Mouse (Mus musculus) limb, embryonic 10.5 days (tissue): ENCODE measurements around the gene Foxe1. TPM values are rescaled to one million over a fixed set of nuclear protein-coding genes. Genes with fewer than 3 reads are reported as not detected.
A peak's percentile ranks its signal among the peaks of the same experiment; 100 is the strongest.

Experiments
- DNase-seq: peaks from one replicate; pipeline ENCODE4 v3.0.0-alpha.2; 2017; ENCODE audit warnings: low spot score
- H3K27ac ChIP-seq: fragments of 300-500 bp; sonication (generic); 2 replicates; pipeline ENCODE4 v1.5.1; 2016; ENCODE audit warnings: mild to moderate bottlenecking
- H3K27me3 ChIP-seq: fragments of 300-500 bp; sonication (generic); 2 replicates; pipeline ENCODE4 v1.6.1; 2016; ENCODE audit warnings: low read depth, mild to moderate bottlenecking; ENCODE audit not compliant: poor library complexity, severe bottlenecking
- H3K36me3 ChIP-seq: fragments of 300-500 bp; sonication (generic); 2 replicates; pipeline ENCODE4 v1.6.1; 2016; ENCODE audit warnings: mild to moderate bottlenecking, moderate library complexity
- H3K4me1 ChIP-seq: fragments of 300-500 bp; sonication (generic); 2 replicates; pipeline ENCODE4 v1.6.1; 2016
- H3K4me3 ChIP-seq: fragments of 300-500 bp; sonication (generic); 2 replicates; pipeline ENCODE4 v1.5.1; 2016; ENCODE audit warnings: mild to moderate bottlenecking, moderate library complexity
- H3K9me3 ChIP-seq: fragments of 300-500 bp; sonication (generic); replicated peaks from 2 replicates; pipeline ENCODE4 v1.6.1; 2016; ENCODE audit warnings: mild to moderate bottlenecking
- WGBS: fragments of 180-500 bp; shearing (Covaris S2); methylation state at CpG from one replicate; pipeline ENCODE4 v1.1.7; 2016; 5-methylcytosine and 5-hydroxymethylcytosine counted together
- polyA plus RNA-seq: library from polyadenylated mRNA; unstranded; fragments of >200 nt; fragmentation: Nextera tagmentation; extraction: Ambion mirVana; gene quantifications from 2 replicates; pipeline ENCODE4 v1.2.1, GENCODE M21; 2016

The Foxe1 gene
- polyA plus RNA-seq, 1 experiment from 2014 or later: not detected

- 50% methylated on average over 12 of the region's 12 CpGs for WGBS
- no peaks in the 10 kb centered on the region for H3K36me3 ChIP-seq
- peaks cover 54% of the 10 kb centered on the region for H3K27me3 ChIP-seq
- peaks cover 16% of the 10 kb centered on the region for H3K4me1 ChIP-seq
- no peak overlapping the region for H3K27ac ChIP-seq
- no peak overlapping the region for H3K4me3 ChIP-seq
- H3K9me3 ChIP-seq: no peaks in the 10 kb centered on the region
- DNase-seq: peak; percentile 81
Measured at GRCm38 (mm10) chr4:46356351-46357133, 13.1 kb downstream of the Foxe1 start.

- Histone ChIP-seq H3K27me3 (peaks cover 29% of the 10 kb centered on the region), H3K4me3 (no peak overlapping the region), H3K9me3 (no peaks in the 10 kb centered on the region), H3K4me1 (no peaks in the 10 kb centered on the region), H3K36me3 (no peaks in the 10 kb centered on the region), H3K27ac (no peak overlapping the region)
- DNase-seq: no peak
- WGBS: 82% methylated on average over 12 of the region's 12 CpGs
Measured at GRCm38 (mm10) chr4:46359539-46360253, 16.3 kb downstream of the Foxe1 start.

- Histone ChIP-seq H3K27ac (no peak overlapping the region), H3K36me3 (no peaks in the 10 kb centered on the region), H3K27me3 (peaks cover 27% of the 10 kb centered on the region), H3K9me3 (no peaks in the 10 kb centered on the region), H3K4me1 (no peaks in the 10 kb centered on the region), H3K4me3 (no peak overlapping the region)
- WGBS: 69% methylated on average over 5 of the region's 5 CpGs
- no peak for DNase-seq
Measured at GRCm38 (mm10) chr4:46361258-46361657, 17.8 kb downstream of the Foxe1 start.

GRCm38 (mm10) chr4:46364360-46364759 lies 21.0 kb downstream of the Foxe1 start:
- H3K27ac ChIP-seq: no peak overlapping the region

GRCm38 (mm10) chr4:46367487-46367959 lies 24.1 kb downstream of the Foxe1 start:
- Histone ChIP-seq H3K27ac (no peak overlapping the region), H3K9me3 (no peaks in the 10 kb centered on the region), H3K36me3 (no peaks in the 10 kb centered on the region), H3K4me3 (no peak overlapping the region), H3K27me3 (peaks cover 63% of the 10 kb centered on the region), H3K4me1 (peaks cover 19% of the 10 kb centered on the region)
- WGBS: 9% methylated on average over 12 of the region's 12 CpGs
- DNase-seq: no peak

More at GRCm38 (mm10) chr4:46364360-46364759, 21.0 kb downstream of the Foxe1 start:
- Histone ChIP-seq H3K4me1 (0 out of 2 replicates have a peak, but pooled peaks cover 4% of the 10 kb centered on the region), H3K36me3 (no peaks in the 10 kb centered on the region), H3K4me3 (no peak overlapping the region), H3K27me3 (peaks cover 40% of the 10 kb centered on the region), H3K9me3 (no peaks in the 10 kb centered on the region)
- DNase-seq: no peak
- WGBS: 80% methylated on average over 2 of the region's 2 CpGs

- H3K4me1 ChIP-seq: peaks cover 19% of the 10 kb centered on the region
- H3K4me3 ChIP-seq: no peak overlapping the region
- H3K36me3 ChIP-seq: no peaks in the 10 kb centered on the region
- H3K27me3 ChIP-seq: peaks cover 63% of the 10 kb centered on the region
- 64% methylated on average over 4 of the region's 4 CpGs for WGBS
- H3K9me3 ChIP-seq: no peaks in the 10 kb centered on the region
- no peak for DNase-seq
- no peak overlapping the region for H3K27ac ChIP-seq
Measured at GRCm38 (mm10) chr4:46369070-46369469, 25.7 kb downstream of the Foxe1 start.

GRCm38 (mm10) chr4:46370406-46370805 lies 27.0 kb downstream of the Foxe1 start:
- H3K27me3 ChIP-seq: peaks cover 58% of the 10 kb centered on the region

GRCm38 (mm10) chr4:46371030-46371429 lies 27.6 kb downstream of the Foxe1 start:
- Histone ChIP-seq H3K27ac (peak overlapping the region; percentile 78), H3K36me3 (peaks cover 3% of the 10 kb centered on the region), H3K4me3 (peak overlapping the region; percentile 43), H3K4me1 (peaks cover 23% of the 10 kb centered on the region), H3K27me3 (peaks cover 52% of the 10 kb centered on the region), H3K9me3 (no peaks in the 10 kb centered on the region)
- 3% methylated on average over 19 of the region's 19 CpGs for WGBS
- DNase-seq: peak; percentile 62

More at GRCm38 (mm10) chr4:46370406-46370805, 27.0 kb downstream of the Foxe1 start:
- no peaks in the 10 kb centered on the region for H3K36me3 ChIP-seq
- H3K9me3 ChIP-seq: no peaks in the 10 kb centered on the region
- peaks cover 23% of the 10 kb centered on the region for H3K4me1 ChIP-seq
- no peak for DNase-seq
- WGBS: 41% methylated on average over 6 of the region's 6 CpGs
- H3K4me3 ChIP-seq: peak overlapping the region; percentile 43; the same call in 1 of the 2 replicates
- H3K27ac ChIP-seq: no peak overlapping the region

- Histone ChIP-seq H3K27me3 (peaks cover 22% of the 10 kb centered on the region), H3K4me1 (peaks cover 19% of the 10 kb centered on the region), H3K9me3 (no peaks in the 10 kb centered on the region), H3K27ac (no peak overlapping the region), H3K4me3 (peak overlapping the region; percentile 46), H3K36me3 (peaks cover 38% of the 10 kb centered on the region)
- no peak for DNase-seq
- 60% methylated on average over 6 of the region's 6 CpGs for WGBS
Measured at GRCm38 (mm10) chr4:46374455-46374854, 31.0 kb downstream of the Foxe1 start.

- H3K27ac ChIP-seq: 0 out of 2 replicates have a peak overlapping the region, but pooled peaks have one; percentile 38
- H3K4me3 ChIP-seq: peak overlapping the region; percentile 46
- peak; percentile 89 for DNase-seq
- WGBS: 21% methylated on average over 22 of the region's 22 CpGs
- peaks cover 42% of the 10 kb centered on the region for H3K36me3 ChIP-seq
- H3K27me3 ChIP-seq: peaks cover 17% of the 10 kb centered on the region
- peaks cover 19% of the 10 kb centered on the region for H3K4me1 ChIP-seq
- H3K9me3 ChIP-seq: no peaks in the 10 kb centered on the region
Measured at GRCm38 (mm10) chr4:46374869-46375368, 31.5 kb downstream of the Foxe1 start.

GRCm38 (mm10) chr4:46388556-46388955 lies 45.1 kb downstream of the Foxe1 start:
- WGBS: 35% methylated on average over 5 of the region's 5 CpGs
- Histone ChIP-seq H3K27me3 (no peaks in the 10 kb centered on the region), H3K4me3 (peak overlapping the region; percentile 74), H3K4me1 (peaks cover 7% of the 10 kb centered on the region), H3K36me3 (peaks cover 27% of the 10 kb centered on the region), H3K27ac (peak overlapping the region; percentile 98), H3K9me3 (no peaks in the 10 kb centered on the region)
- no peak for DNase-seq

GRCm38 (mm10) chr4:46389013-46389611 lies 45.7 kb downstream of the Foxe1 start, which contains the start of gene Trmo:
Gene Trmo (minus strand): TSS chr4:46389437.
- Histone ChIP-seq H3K27me3 (no peaks in the 10 kb centered on the region), H3K9me3 (no peaks in the 10 kb centered on the region), H3K4me3 (peak within 1 kb of the TSS; percentile 74), H3K36me3 (peaks cover 22% of the 10 kb centered on the region), H3K27ac (peak within 1 kb of the TSS; percentile 98), H3K4me1 (peaks cover 7% of the 10 kb centered on the region)
- DNase-seq: peak; percentile 97
- under 1% methylated on average over 56 of the region's 56 CpGs for WGBS
